Mouse (Mus musculus): ENCODE results near the gene H2-T3. TPM values are rescaled to one million over a fixed set of nuclear protein-coding genes. Genes with fewer than 3 reads are reported as not detected.
A peak's percentile ranks its signal among the peaks of the same experiment; 100 is the strongest.
"Not testable (repeated sequence)": the region's sequence is repeated elsewhere in the genome, so short reads cannot be mapped to it uniquely, and the experiment has no call there.

The H2-T3 gene
- polyA plus RNA-seq, 1 experiment from 2014 or later, result not detected

DNA sequence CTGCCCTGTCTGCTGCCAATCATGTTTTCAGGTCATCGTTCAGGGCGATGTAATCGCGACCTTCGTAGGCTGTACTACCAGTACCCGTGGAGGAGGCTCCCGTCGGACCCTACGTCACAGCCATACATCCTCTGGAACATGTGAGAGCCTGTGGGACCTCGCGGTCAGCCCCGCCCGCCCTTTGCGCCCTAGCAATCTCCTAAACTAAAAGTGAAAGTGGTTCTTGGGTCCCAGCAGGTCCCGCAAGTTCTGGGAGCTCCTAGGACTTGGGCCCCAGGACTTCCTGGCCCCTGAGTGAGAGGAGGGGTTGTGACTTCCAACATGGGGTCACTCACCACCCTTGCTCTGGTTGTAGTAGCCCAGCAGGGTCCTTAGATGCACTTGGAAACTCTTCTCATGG is 15.4 kb upstream of the H2-T3 start:
- Histone ChIP-seq H3K36me3 (no peaks in the 10 kb centered on the region), H3K4me1 (peaks cover 9% of the 10 kb centered on the region), H3K27me3 (ENCODE audit: insufficient read depth, poor library complexity, severe bottlenecking) (peaks cover 92% of the 10 kb centered on the region), H3K4me3 (peak overlapping the region; percentile 52), H3K9me3 (no peaks in the 10 kb centered on the region), H3K27ac (no peak overlapping the region)
- WGBS, result under 1% methylated on average over 15 of the region's 15 CpGs
- peak; percentile 73 for DNase-seq (ENCODE audit: low spot score)

- no peak overlapping the region for H3K4me3 ChIP-seq
- no peaks in the 10 kb centered on the region for H3K36me3 ChIP-seq
- 86% methylated on average over 2 of the region's 2 CpGs for whole genome bisulfite sequencing
- DNase-seq (ENCODE audit: low spot score), result peak; percentile 72
- no peaks in the 10 kb centered on the region for H3K9me3 ChIP-seq
- H3K27ac ChIP-seq, result no peak overlapping the region
- peaks cover 9% of the 10 kb centered on the region for H3K4me1 ChIP-seq
- H3K27me3 ChIP-seq (ENCODE audit: insufficient read depth, poor library complexity, severe bottlenecking), result peaks cover 84% of the 10 kb centered on the region
Observed at GRCm38 (mm10) chr17:36201851-36202250, 11.8 kb upstream of the H2-T3 start.

DNA sequence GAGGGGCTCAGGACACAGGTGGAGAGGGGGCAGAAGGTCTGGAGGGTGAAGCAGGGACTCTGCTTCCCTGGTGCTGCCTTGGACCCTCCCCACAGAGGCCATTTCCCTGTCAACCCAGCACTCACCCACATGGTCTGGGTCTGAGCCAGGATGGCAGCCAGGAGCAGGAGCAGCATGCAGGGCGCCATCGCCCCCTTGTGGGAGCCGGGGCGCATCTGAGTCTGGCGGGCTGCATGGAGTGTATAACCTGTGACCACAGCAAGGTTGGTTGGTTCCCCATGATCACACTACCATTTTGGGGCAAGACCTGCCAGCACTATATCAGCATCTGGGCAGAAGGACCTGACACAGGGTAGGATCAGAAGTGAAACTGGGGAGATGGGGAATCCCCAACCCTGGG is 8.2 kb upstream of the H2-T3 start:
- peak; percentile 77 for DNase-seq (ENCODE audit: low spot score)
- peaks cover 76% of the 10 kb centered on the region for H3K27me3 ChIP-seq (ENCODE audit: insufficient read depth, poor library complexity, severe bottlenecking)
- no peaks in the 10 kb centered on the region for H3K4me1 ChIP-seq
- H3K9me3 ChIP-seq, result no peaks in the 10 kb centered on the region
- H3K4me3 ChIP-seq, result no peak overlapping the region
- WGBS, result 9% methylated on average over 5 of the region's 5 CpGs
- H3K27ac ChIP-seq, result no peak overlapping the region
- no peaks in the 10 kb centered on the region for H3K36me3 ChIP-seq

DNA sequence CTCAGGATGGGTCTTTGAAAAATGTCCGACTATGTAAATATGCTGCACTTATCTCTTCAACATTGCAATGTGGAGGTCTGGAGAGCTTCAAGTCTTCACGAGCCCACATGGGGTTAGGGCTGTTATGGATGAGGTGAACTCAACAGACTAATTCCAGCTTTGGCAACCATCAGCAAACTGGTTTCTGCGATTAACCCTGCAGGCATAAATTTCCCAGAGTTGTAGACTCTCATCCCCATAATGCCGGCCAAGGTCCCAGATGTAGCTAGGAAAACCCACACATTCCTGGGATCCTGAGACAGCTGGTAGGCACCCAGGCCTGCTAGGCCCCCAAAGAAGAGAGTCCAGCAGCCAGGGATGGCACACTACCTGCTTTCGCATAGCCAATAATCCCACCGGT is 4.4 kb upstream of the H2-T3 start:
- 70% methylated on average over 6 of the region's 6 CpGs for WGBS
- no peak for DNase-seq (ENCODE audit: low spot score)
- H3K4me1 ChIP-seq, result no peaks in the 10 kb centered on the region
- H3K4me3 ChIP-seq, result no peak overlapping the region
- no peaks in the 10 kb centered on the region for H3K36me3 ChIP-seq
- H3K9me3 ChIP-seq, result no peaks in the 10 kb centered on the region
- no peak overlapping the region for H3K27ac ChIP-seq
- peaks cover 82% of the 10 kb centered on the region for H3K27me3 ChIP-seq (ENCODE audit: insufficient read depth, poor library complexity, severe bottlenecking)

DNA sequence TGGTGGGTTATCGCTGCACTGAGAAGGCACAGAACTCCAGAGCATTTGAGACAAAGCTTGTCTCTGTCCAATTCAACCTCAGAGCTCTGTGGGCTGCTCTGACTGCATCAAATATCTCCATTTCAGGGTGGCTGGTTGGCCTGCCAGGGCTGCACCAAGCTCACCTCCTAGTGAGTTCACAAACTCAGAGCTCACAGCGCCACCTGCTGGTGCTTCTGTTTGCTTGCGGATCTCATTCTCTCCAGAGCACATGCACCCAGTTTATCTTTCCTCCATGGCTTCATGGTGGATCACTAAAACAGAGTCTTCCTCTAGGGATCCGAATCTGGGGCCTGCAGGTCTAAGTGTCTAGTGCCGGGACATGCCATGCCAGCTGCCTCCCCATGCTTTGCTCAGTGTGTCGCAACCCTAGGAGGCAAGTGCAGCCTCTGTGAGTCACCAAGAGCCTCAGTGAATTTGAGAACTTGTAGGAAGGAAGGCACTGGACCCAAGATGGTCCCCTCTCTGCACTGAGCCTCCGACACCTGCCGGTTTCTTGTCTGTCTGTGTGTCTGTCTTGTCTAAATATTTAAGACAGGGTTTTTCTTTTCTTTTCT is 3.6 kb upstream of the H2-T3 start:
- H3K4me3 ChIP-seq, result no peak overlapping the region
- DNase-seq (ENCODE audit: low spot score), result peak; percentile 88
- H3K27ac ChIP-seq, result no peak overlapping the region
- WGBS, result 28% methylated on average over 8 of the region's 8 CpGs
- no peaks in the 10 kb centered on the region for H3K9me3 ChIP-seq
- peaks cover 83% of the 10 kb centered on the region for H3K27me3 ChIP-seq (ENCODE audit: insufficient read depth, poor library complexity, severe bottlenecking)
- H3K36me3 ChIP-seq, result no peaks in the 10 kb centered on the region
- no peaks in the 10 kb centered on the region for H3K4me1 ChIP-seq

DNA sequence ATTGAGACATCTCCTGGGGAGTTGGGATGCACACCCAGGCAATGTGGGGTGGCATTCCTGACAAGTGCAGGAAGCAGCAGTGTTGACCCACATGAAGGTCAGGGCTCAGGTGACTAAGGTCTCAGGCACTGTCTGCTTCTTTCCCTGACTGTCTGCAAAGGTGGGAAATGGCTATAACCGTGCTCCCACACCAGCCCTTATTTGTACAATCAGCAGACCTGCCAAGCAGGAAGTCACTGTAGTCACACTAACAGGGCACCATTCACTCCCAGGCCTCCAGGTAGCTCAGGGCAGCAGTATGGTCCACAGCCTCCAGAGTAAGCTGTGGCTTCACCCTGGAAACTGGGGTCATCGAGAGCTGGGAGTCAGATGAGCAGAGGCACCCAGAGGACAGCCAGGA is 2.3 kb upstream of the H2-T3 start:
- Histone ChIP-seq H3K4me1 (no peaks in the 10 kb centered on the region), H3K27ac (no peak overlapping the region), H3K9me3 (no peaks in the 10 kb centered on the region), H3K36me3 (no peaks in the 10 kb centered on the region), H3K4me3 (no peak overlapping the region), H3K27me3 (ENCODE audit: insufficient read depth, poor library complexity, severe bottlenecking) (peaks cover 84% of the 10 kb centered on the region)
- WGBS, result 68% methylated on average over 2 of the region's 2 CpGs
- peak; percentile 67 for DNase-seq (ENCODE audit: low spot score)

DNA sequence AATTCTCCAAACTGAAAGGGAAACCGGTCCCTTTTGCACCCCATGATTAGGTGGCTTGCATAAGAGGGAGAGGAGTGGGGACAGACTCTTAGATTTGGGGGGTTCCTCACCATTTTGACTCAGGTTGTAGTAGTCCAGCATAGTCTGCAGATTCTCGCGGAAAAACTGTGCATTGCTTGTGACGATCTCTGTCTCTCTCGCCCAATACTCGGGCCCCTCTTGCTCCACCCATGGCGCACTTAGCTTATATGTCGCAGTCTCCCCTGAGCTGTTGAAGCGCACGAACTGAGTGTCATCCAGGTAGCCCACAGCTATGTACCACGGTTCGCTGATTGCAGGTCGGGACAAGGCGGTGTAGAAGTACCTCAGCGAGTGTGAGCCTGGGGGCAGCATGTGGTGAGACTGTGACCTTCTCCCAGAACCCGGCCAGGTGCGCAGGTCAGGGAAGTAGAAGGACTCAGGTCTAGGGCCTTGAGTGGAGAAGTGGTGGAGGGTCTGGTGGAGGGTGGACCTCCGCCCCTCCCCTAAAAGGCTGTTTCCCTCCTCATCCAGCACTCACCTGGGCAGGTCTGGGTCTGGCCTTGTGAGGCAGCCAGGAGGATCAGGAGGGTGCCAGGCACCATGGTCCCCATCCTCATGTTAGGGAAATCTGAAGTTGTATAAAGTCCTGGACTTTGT is 457 bp downstream of the H2-T3 start:
- DNase-seq (ENCODE audit: low spot score), result peak; percentile 67
- no peaks in the 10 kb centered on the region for H3K4me1 ChIP-seq
- no peak overlapping the region for H3K27ac ChIP-seq
- H3K36me3 ChIP-seq, result no peaks in the 10 kb centered on the region
- WGBS, result 28% methylated on average over 18 of the region's 18 CpGs
- H3K9me3 ChIP-seq, result no peaks in the 10 kb centered on the region
- peaks cover 90% of the 10 kb centered on the region for H3K27me3 ChIP-seq (ENCODE audit: insufficient read depth, poor library complexity, severe bottlenecking)
- no peak overlapping the region for H3K4me3 ChIP-seq

- peak; percentile 39 for DNase-seq (ENCODE audit: low spot score)
- Histone ChIP-seq H3K36me3 (no peaks in the 10 kb centered on the region), H3K27ac (no peak overlapping the region), H3K9me3 (no peaks in the 10 kb centered on the region), H3K4me1 (no peaks in the 10 kb centered on the region), H3K4me3 (no peak overlapping the region), H3K27me3 (ENCODE audit: insufficient read depth, poor library complexity, severe bottlenecking) (peaks cover 88% of the 10 kb centered on the region)
- 55% methylated on average over 3 of the region's 3 CpGs for WGBS
Observed at GRCm38 (mm10) chr17:36187540-36187939, 2.5 kb downstream of the H2-T3 start.

GRCm38 (mm10) chr17:36182212-36182611 is 7.9 kb downstream of the H2-T3 start:
- Histone ChIP-seq H3K4me1 (no peaks in the 10 kb centered on the region), H3K4me3 (no peak overlapping the region), H3K36me3 (no peaks in the 10 kb centered on the region), H3K9me3 (no peaks in the 10 kb centered on the region), H3K27me3 (ENCODE audit: insufficient read depth, poor library complexity, severe bottlenecking) (peaks cover 61% of the 10 kb centered on the region), H3K27ac (no peak overlapping the region)
- DNase-seq (ENCODE audit: low spot score), result peak; percentile 70
- 73% methylated on average over 12 of the region's 12 CpGs for WGBS

DNA sequence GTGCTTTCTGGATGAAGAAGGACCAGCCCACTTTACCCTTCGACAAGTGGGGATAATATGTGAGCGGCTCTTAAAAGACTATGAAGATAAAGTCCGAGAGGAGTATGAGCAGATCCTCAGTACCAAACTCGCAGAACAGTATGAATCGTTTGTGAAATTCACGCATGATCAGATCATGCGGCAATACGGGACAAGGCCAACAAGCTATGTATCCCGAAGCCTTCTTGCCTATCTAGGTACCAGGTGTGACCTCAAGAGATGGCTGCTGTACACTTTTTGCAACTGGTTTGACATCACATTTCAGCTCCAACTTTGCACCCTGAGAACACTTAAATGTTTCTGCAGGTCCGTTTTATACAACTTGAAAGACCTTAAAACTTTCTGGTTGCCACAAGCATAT is 10.6 kb downstream of the H2-T3 start:
- not testable (repeated sequence) for H3K36me3 ChIP-seq, H3K27ac ChIP-seq, H3K4me1 ChIP-seq, H3K9me3 ChIP-seq
- WGBS, result 12% methylated on average over 10 of the region's 10 CpGs
- Histone ChIP-seq H3K27me3 (ENCODE audit: insufficient read depth, poor library complexity, severe bottlenecking) (peaks cover 39% of the 10 kb centered on the region), H3K4me3 (peak overlapping the region; percentile 53; the same call in 1 of the 2 replicates)
- DNase-seq (ENCODE audit: low spot score), result peak; percentile 59

DNA sequence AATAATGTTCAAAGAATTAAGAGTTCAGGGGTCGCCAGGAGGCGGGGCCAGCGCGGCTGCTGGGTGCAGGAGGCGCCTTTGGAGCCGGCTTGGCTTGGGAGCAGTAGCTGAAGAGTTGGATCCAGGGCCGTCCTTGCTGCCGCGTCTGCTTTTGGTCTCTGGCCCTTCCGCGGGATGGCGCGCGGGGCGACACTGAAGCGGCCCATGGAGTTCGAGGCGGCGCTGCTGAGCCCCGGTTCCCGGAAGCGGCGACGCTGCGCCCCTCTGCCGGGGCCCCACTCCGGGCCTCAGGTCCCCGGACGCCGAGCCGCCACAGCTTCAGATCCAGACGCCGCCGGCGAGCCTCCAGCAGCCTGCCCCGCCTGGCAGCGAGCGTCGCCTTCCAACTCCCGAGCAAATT is 11.1 kb downstream of the H2-T3 start:
- H3K27ac ChIP-seq, H3K9me3 ChIP-seq, H3K4me1 ChIP-seq, H3K36me3 ChIP-seq: not testable (repeated sequence)
- peak; percentile 72 for DNase-seq (ENCODE audit: low spot score)
- Histone ChIP-seq H3K4me3 (peak overlapping the region; percentile 53), H3K27me3 (ENCODE audit: insufficient read depth, poor library complexity, severe bottlenecking) (peaks cover 34% of the 10 kb centered on the region)
- WGBS, result under 1% methylated on average over 40 of the region's 40 CpGs

- H3K36me3 ChIP-seq; DNase-seq (ENCODE audit: low spot score); H3K4me1 ChIP-seq; H3K9me3 ChIP-seq; H3K4me3 ChIP-seq; H3K27ac ChIP-seq: not testable (repeated sequence)
- WGBS, result no CpG with 5 or more reads among the region's 2 CpGs
- peaks cover 18% of the 10 kb centered on the region for H3K27me3 ChIP-seq (ENCODE audit: insufficient read depth, poor library complexity, severe bottlenecking)
Observed at GRCm38 (mm10) chr17:36176132-36176531, 14.0 kb downstream of the H2-T3 start.

GRCm38 (mm10) chr17:36170287-36170814 is 19.7 kb downstream of the H2-T3 start:
- Histone ChIP-seq H3K27ac (no peak overlapping the region), H3K4me3 (no peak overlapping the region), H3K27me3 (ENCODE audit: insufficient read depth, poor library complexity, severe bottlenecking) (peaks cover 57% of the 10 kb centered on the region), H3K9me3 (no peaks in the 10 kb centered on the region), H3K36me3 (no peaks in the 10 kb centered on the region), H3K4me1 (peaks cover 11% of the 10 kb centered on the region)
- WGBS, result 54% methylated on average over 1 of the region's 1 CpGs
- no peak for DNase-seq (ENCODE audit: low spot score)
